Mouse (Mus musculus): Measurements from ENCODE around the gene Mcm3ap.
A peak's percentile ranks its signal among the peaks of the same experiment; 100 is the strongest.

Mcm3ap gene

GRCm38 (mm10) chr10:76468203-76469162 lies at the start of gene Mcm3ap, which contains the start of gene Ybey:
Gene Mcm3ap (plus strand): TSS chr10:76468927.
Gene Ybey (minus strand): TSS chr10:76469114.
- DNase-seq = peak; percentile 87

DNA sequence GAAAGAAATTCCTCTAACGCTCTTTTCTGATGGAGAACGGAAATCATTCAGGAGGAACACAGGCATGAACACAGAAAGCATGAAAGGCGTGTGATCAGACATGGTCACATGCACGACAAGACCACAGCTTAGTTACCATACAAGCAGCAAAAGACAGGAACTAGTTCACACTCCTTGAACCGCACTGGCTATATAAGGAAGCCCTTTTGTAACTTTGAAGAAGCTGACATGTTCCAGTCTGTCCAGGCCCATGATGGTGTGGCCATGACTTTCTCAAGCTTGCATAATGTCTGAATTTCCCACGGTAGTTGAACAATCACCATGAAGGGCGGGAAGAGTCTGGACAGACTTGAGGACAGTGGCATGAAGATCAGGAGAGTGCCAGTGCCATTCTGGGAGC lies 43.1 kb upstream of the Mcm3ap start:
- no peak for DNase-seq

GRCm38 (mm10) chr10:76433925-76434324 lies 34.8 kb upstream of the Mcm3ap start:
- no peak for DNase-seq

- DNase-seq = no peak
Observed at GRCm38 (mm10) chr10:76439107-76439890, 29.4 kb upstream of the Mcm3ap start.

GRCm38 (mm10) chr10:76440281-76440680 lies 28.4 kb upstream of the Mcm3ap start, which contains the start of gene AC141477.1:
Gene AC141477.1 (minus strand): TSS chr10:76440444.
- DNase-seq = no peak

DNA sequence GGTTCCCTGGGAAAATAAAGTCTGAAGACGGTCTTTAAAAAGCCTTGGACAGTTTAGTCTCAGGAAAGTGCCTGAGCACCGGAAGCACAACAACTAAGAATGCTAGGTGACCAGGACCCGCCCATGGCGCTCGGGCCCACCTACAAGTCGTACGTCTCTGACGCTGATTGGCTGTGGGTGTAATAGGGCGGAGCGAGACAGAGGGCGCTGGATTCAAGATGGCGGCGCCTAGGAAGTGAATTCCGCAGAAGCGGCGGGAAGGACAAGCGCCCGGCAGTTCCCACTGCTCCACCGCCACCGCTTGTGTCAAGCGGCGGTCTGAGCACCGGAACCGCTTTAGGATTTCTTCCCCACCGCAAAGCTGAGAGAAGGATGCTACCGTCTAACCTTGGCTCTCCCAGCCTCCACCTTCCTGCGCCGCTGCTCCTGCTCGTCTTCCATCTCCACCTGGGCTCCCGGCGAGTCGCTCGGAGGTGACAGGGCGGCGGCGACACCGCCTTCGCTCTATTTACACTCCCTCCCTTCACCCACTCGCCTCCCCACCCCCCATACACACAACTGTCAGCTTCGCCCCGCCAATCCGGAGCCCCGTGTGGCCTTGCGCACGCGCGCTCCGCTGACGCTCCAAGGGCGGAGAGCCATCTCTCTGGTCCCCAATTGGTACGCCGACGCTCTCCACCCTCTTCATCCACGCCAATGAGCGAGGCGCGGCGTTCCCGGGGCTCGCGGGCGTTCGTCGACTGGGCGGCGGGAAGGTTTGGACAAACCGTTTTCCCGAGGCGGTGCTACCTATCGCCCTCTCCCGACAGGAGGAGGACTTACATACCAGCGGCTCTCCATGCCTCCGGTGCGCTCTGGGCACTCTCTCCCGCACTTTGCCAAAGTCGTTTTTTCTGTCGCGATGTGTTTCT lies 26.3 kb upstream of the Mcm3ap start, which contains the start of gene Pcnt:
Gene Pcnt, minus strand, starts transcription at position 609 of the 911 bp plus-strand sequence.
- DNase-seq = peak; percentile 96

GRCm38 (mm10) chr10:76445996-76446681 lies 22.6 kb upstream of the Mcm3ap start:
- DNase-seq = no peak

DNA sequence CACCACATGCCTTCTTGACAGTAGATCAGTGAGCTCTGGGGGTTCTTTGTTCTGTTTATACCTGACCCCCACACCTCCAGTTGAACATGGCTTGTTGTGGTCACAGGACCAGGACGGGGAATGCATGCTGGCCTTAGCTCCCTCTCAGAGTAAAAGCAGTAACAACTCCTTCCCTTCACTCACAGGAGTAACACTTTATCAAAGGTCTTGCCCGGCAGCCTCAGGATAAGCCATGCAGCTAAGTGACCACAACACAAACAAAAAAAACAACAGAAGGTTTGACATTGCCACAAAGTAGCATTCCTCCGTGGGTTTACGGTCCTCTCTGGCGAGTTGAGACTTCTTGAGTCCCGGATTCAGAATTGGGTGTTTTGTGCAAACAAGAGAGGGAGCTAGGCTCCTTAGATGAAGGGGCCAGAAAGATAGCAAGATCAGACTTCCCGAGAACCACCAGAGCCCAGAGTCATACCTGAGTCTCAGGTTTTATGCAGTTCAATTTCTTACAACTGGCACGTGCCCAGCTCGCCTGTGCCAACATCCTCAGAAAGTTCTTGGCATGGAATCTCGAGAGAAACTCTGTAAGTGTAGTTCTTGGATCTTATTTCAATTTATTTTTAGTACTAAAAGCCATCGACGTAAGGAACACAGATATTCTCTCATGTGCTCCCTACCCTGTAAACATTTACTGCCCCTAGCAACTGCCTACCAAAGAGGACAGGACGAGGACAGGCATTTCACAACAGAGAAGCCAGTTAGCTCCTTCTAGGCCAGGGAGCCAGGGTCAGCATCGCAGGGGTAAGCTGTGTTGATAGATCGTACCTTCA lies 21.1 kb upstream of the Mcm3ap start:
- DNase-seq = no peak

GRCm38 (mm10) chr10:76448851-76449250 lies 19.9 kb upstream of the Mcm3ap start, which contains the start of gene 2610028H24Rik:
Gene 2610028H24Rik (plus strand): TSS chr10:76449081.
- no peak for DNase-seq

DNA sequence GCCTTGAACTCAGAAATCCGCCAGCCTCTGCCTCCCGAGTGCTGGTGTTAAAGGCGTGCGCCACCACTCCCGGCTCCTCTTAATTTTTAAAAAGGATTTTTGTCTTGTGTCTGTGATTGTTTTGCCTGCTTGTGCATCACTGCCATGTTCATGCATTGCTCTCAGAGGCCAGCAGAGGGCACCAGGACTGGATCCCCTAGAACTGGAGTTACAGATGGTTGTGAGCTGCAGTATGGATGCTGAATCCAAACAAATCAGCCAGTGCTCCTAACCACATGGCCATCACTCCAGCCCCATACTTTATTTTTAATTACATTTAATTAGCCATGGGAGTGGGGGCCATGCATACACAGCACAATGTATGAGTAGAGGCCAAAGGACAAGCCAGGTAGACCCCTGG lies 13.4 kb upstream of the Mcm3ap start:
- DNase-seq = no peak

GRCm38 (mm10) chr10:76461255-76461654 lies 7.5 kb upstream of the Mcm3ap start:
- DNase-seq = no peak

- no peak for DNase-seq
Observed at GRCm38 (mm10) chr10:76462312-76462711, 6.4 kb upstream of the Mcm3ap start.

GRCm38 (mm10) chr10:76462721-76463120 lies 6.0 kb upstream of the Mcm3ap start:
- no peak for DNase-seq

- DNase-seq = no peak
Observed at GRCm38 (mm10) chr10:76473759-76474158, 5.0 kb downstream of the Mcm3ap start.

- DNase-seq = no peak
Observed at GRCm38 (mm10) chr10:76480851-76481250, 12.1 kb downstream of the Mcm3ap start.

- DNase-seq = no peak
Observed at GRCm38 (mm10) chr10:76481480-76481879, 12.8 kb downstream of the Mcm3ap start.

GRCm38 (mm10) chr10:76486302-76486701 lies 17.6 kb downstream of the Mcm3ap start:
- no peak for DNase-seq

GRCm38 (mm10) chr10:76488265-76488664 lies 19.5 kb downstream of the Mcm3ap start:
- no peak for DNase-seq

DNA sequence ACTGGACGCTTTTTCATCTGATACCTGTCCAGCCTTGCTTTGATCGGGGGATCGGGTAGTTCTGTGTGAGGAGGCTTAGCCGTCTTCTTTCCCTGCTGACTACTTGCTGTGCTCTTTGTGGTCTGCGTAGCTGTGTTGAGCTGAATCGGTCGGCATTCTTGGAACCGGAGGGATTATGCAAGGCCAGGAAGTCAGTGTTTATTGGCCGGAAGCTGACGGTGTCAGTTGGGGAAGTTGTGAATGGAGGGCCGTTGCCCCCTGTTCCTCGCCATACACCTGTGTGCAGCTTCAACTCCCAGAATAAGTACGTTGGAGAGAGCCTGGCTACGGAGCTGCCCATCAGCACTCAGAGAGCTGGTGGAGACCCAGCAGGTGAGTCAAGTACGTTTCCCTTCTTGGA lies 20.5 kb downstream of the Mcm3ap start:
- DNase-seq = no peak

DNA sequence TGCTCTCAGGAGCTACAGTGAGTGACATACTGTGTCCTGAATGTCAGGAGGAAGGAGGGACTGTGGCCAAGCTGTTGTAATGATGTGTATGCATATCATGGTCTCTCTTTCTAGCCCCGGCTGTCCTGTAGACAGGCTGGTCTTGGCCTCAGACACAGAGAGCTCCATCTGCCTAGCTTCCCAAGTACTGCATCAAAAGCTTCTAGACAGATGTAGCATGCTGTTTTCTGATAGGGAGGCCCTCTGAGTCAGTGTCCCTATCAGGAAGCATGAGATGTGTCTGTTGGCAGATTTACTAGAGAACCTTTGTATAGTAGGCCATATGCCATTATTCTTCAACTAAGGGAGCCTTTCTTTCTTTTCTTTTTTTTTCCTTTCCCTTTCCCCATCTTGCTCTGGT lies 24.8 kb downstream of the Mcm3ap start:
- DNase-seq = no peak

DNA sequence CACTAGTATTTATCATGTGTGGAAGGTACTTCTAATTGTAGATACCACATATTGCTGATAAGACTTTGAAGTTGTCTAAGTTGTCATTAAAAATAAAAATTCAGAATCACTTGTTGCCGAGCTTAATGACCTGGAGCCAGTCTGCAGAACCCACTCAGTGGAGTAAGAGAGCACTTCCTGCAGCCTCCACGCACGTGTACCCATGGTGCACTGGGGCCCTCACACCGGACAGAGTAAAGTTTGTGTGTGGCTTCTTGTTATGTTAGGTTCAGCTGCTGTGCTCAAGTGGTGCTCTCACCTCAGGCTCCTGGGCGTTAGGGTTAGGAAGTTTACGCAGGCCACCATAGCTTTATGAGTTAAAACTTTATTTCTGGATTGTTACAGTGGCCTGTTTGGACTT lies 26.8 kb downstream of the Mcm3ap start:
- no peak for DNase-seq
